Mouse (Mus musculus): ENCODE measurements around the gene Myl12a.

DNA sequence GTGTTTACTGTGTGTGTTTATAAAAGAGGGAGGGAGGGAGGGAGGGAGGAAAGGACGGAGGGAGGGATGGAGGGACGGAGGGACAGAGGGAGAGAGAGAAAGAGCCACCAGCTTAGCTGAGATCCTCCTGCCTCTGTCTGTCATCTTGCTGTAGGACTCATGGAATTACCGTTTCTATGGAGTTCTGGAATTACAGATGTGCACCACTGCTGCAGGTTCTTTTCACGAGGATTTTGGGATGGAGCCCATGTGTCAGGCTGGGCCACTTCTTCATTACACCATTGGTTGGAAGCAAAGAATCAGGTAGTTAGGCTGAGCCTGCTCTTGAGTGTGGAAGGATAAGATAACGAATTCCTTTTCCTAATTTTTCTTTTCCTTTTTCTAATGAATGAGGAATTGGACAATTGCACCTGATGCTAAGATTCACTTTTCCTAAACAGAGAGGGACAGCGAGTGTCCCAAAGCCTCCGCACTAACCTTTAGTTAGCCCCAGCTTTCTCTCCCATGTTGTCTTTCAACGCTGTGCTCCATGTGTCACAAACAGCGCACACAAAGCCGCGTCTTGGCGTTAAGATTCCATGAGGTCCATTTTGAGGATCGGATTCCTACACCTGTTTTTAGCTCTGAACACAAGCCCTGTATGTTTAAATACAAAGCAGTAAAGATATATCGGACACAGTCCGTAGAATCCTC lies 16.1 kb upstream of the Myl12a start:
- no peak for TF ChIP-seq GATA1 (IDR thresholded peaks at IDR 0.05; ENCODE audit: low read length)
- no peak for TF ChIP-seq TAL1 (IDR thresholded peaks at IDR 0.05; ENCODE audit: low read length)
